Mouse (Mus musculus) Patski (cell line): Measurements from ENCODE around the gene Agbl4. TPM values are rescaled to one million over a fixed set of nuclear protein-coding genes. Genes with fewer than 3 reads are reported as not detected.

Source experiments
- ATAC-seq: fragments of 100-300 bp; one replicate; pipeline ENCODE4 v1.8.0; 2021
- CTCF ChIA-PET: fragments of 350-600 bp; sonication (Branson Sonifier 250); formaldehyde crosslinking; loops from one replicate; lab custom pipeline; 2022; ENCODE audit warnings: inconsistent platforms; lab: Charles Lee
- POLR2A ChIA-PET: fragments of 350-600 bp; sonication (Branson Sonifier 250); formaldehyde crosslinking; loops from one replicate; lab custom pipeline; 2022; ENCODE audit warnings: antibody characterized with exemption, inconsistent platforms; lab: Charles Lee
- DNase-seq: peaks from one replicate; pipeline ENCODE4 v3.0.0-alpha.2; 2011; ENCODE audit warnings: low read depth, low spot score
- H3K27me3 ChIP-seq: fragments of 371-371 bp; one replicate; pipeline ENCODE4 v1.5.1; 2021
- CTCF ChIP-seq: fragments of 100-300 bp; IDR thresholded peaks from one replicate; pipeline ENCODE4 v1.5.1; 2021
- in situ Hi-C: fragments of 300-500 bp; cut with MboI; formaldehyde crosslinking; loops from 3 replicates; pipeline ENCODE4 v1.11.1; 2018; ENCODE audit warnings: low pct_unique_long_range_greater_than_20kb, mixed read lengths
- polyA plus RNA-seq: library from polyadenylated mRNA; unstranded; gene quantifications from one replicate; pipeline ENCODE4 v1.2.3, GENCODE M21; 2021

Agbl4 gene
- polyA plus RNA-seq, 1 experiment from 2014 or later, result 0.27 TPM

GRCm38 (mm10) chr4:111513921-111514320 lies 1116.5 kb downstream of the Agbl4 start:
- POLR2A ChIA-PET, result no interaction called here

GRCm38 (mm10) chr4:111516136-111516535 lies 1118.7 kb downstream of the Agbl4 start:
- ChIA-PET CTCF (interaction anchor here (1.0 kb wide), 1 partner anchor 19 kb away, joined by 4 read pairs; no protein-coding TSS in a partner anchor), POLR2A (no interaction called here)
- no peak for ATAC-seq
- DNase-seq, result no peak
- no peaks in the 10 kb centered on the region for H3K27me3 ChIP-seq
- TF ChIP-seq CTCF, result no peak
- in situ Hi-C loops, result no loop called here

More at GRCm38 (mm10) chr4:111513921-111514320, 1116.5 kb downstream of the Agbl4 start:
- no peak for TF ChIP-seq CTCF
- H3K27me3 ChIP-seq, result no peaks in the 10 kb centered on the region
- DNase-seq (no peak), ATAC-seq (no peak)
- in situ Hi-C loops, result no loop called here
- CTCF ChIA-PET, result no interaction called here

DNA sequence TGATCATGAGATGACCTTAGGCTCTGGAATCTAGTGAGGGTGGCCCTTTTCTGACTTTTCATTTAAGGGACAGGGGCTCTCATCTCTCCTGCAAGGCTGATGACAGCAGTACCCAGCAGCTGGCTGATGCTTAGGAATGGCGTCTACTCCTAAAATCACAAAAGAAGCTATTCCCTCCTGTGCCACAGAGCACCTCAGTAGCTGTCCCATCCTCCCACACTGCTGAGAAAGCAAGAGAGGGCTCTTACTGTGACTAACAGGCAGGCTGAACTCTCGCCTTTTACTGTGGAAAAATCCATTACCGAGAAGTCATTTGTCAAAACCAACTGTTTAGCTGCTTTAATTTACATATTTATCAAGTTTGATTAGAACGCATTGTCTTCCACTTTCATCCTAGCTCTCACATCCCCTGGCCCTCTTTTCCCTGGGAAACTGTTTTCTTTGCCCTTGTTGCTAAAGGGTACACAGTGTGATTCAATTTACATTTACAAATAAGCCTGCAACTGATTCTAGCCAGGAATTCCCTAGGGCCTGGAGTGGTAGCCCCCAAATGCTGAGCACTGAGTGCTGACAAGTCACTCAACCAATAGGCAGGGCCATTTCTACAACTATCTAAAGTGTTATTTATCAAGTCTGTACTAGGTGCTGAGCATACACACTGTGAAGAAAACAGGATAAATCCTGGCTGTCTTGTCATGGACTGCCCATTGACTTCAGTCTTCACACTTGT lies 1119.8 kb downstream of the Agbl4 start:
- ATAC-seq (no peak), DNase-seq (no peak)
- in situ Hi-C loops, result no loop called here
- H3K27me3 ChIP-seq, result no peaks in the 10 kb centered on the region
- ChIA-PET CTCF (interaction anchor here (1.0 kb wide), 1 partner anchor 21 kb away, joined by 4 read pairs; no protein-coding TSS in a partner anchor), POLR2A (no interaction called here)
- TF ChIP-seq CTCF, result no peak

DNA sequence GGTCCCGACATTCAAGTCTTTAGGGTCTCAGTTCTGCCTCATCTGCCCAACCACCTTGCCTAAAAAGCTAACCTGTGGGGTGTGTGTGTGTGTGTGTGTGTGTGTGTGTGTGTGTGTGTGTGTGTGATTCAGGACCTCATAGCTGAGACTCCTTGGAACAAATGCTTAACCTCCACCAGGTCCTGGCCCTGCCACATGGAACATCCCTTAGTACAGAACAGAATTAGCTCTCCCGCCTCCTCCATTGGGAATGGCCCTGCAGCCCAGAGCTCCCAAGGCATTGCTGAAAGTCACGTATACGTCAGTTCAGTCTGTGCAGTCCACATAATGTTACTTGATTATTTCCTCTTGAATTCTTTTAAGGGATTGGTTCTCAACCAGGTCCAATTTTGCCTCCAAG lies 1120.7 kb downstream of the Agbl4 start:
- in situ Hi-C loops, result no loop called here
- POLR2A ChIA-PET, result no interaction called here

GRCm38 (mm10) chr4:111519267-111519666 lies 1121.8 kb downstream of the Agbl4 start:
- TF ChIP-seq CTCF, result no peak
- no peak for ATAC-seq

More for the DNA sequence above, 1120.7 kb downstream of the Agbl4 start:
- H3K27me3 ChIP-seq, result no peaks in the 10 kb centered on the region
- no peak for TF ChIP-seq CTCF
- DNase-seq, result no peak
- no peak for ATAC-seq
- CTCF ChIA-PET, result no interaction called here

DNA sequence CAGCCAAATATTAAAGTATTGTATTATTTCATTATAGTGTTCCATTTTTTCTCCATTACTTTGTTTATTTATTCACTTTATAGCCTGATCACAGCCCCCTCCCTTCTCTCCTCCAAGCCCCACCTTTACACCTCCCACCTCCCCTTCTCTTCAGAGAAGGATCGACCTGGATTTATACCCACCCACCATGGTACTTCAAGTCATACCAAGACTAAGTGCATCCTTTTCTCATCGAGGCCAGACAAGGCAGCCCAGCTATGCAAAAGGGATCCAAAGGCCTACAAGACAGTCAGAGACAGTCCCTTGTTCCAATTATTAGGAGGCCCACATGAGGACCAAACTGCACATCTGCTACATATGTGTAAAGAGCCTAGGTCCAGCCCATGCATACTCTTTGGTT lies 1122.5 kb downstream of the Agbl4 start:
- in situ Hi-C loops, result no loop called here
- TF ChIP-seq CTCF, result no peak
- H3K27me3 ChIP-seq, result no peaks in the 10 kb centered on the region
- DNase-seq (no peak), ATAC-seq (no peak)
- ChIA-PET POLR2A (no interaction called here), CTCF (no interaction called here)

More at GRCm38 (mm10) chr4:111519267-111519666, 1121.8 kb downstream of the Agbl4 start:
- DNase-seq, result no peak
- ChIA-PET POLR2A (no interaction called here), CTCF (no interaction called here)
- in situ Hi-C loops, result no loop called here
- H3K27me3 ChIP-seq, result no peaks in the 10 kb centered on the region

DNA sequence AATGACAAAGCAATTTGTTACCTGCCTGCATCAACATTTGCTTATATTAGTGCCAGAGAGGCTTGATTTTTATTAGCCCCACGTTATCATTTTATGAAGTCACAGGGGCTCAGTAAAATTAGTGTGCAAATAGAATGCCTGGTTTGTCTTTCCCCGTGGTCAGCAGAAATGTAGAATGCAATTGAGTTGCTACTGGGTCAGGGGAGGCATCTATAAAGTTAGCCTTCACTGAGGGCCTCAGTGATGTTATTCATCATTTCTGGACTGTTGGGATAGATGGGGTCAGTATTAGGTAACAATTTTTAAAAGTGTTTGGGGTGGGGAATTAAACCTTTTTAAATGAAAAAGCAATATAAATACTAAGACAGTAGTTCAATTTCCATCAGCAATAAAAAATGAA lies 1125.5 kb downstream of the Agbl4 start:
- ATAC-seq, result no peak
- POLR2A ChIA-PET, result no interaction called here
- in situ Hi-C loops, result no loop called here
- no peak for TF ChIP-seq CTCF
- CTCF ChIA-PET, result no interaction called here
- DNase-seq, result no peak
- no peaks in the 10 kb centered on the region for H3K27me3 ChIP-seq

GRCm38 (mm10) chr4:111528961-111529360 lies 1131.5 kb downstream of the Agbl4 start:
- POLR2A ChIA-PET, result no interaction called here
- ATAC-seq (no peak), DNase-seq (no peak)

DNA sequence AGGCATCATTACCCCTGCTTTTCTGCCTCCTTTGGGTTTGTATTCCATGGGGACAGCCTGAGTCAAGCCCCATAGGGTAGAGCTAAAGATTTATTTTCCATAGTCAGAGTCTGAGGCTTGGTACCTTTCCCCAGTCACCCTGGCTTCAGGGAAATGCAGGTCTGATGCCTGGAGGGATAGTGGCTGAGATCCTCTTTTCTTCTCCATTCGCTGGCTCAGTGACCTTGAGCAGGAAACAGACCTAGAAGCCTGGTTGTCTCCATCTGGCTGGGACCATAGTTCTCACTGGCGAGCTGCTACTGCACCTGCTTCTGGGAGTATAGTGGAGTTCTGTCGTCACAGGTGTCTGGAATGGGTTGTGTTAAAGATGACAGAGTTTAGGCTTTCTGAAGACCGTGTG lies 1132.5 kb downstream of the Agbl4 start:
- TF ChIP-seq CTCF, result no peak
- no peak for ATAC-seq
- no peaks in the 10 kb centered on the region for H3K27me3 ChIP-seq
- DNase-seq, result no peak
- ChIA-PET POLR2A (no interaction called here), CTCF (no interaction called here)
- in situ Hi-C loops, result no loop called here

More at GRCm38 (mm10) chr4:111528961-111529360, 1131.5 kb downstream of the Agbl4 start:
- no peaks in the 10 kb centered on the region for H3K27me3 ChIP-seq
- CTCF ChIA-PET, result interaction anchor here (0.8 kb wide), 1 partner anchor 29 kb away, joined by 3 read pairs; no protein-coding TSS in a partner anchor
- in situ Hi-C loops, result no loop called here
- no peak for TF ChIP-seq CTCF

GRCm38 (mm10) chr4:111530537-111530936 lies 1133.1 kb downstream of the Agbl4 start:
- no peak for ATAC-seq
- in situ Hi-C loops, result no loop called here
- POLR2A ChIA-PET, result no interaction called here
- CTCF ChIA-PET, result no interaction called here
- TF ChIP-seq CTCF, result no peak
- no peak for DNase-seq
- H3K27me3 ChIP-seq, result no peaks in the 10 kb centered on the region

DNA sequence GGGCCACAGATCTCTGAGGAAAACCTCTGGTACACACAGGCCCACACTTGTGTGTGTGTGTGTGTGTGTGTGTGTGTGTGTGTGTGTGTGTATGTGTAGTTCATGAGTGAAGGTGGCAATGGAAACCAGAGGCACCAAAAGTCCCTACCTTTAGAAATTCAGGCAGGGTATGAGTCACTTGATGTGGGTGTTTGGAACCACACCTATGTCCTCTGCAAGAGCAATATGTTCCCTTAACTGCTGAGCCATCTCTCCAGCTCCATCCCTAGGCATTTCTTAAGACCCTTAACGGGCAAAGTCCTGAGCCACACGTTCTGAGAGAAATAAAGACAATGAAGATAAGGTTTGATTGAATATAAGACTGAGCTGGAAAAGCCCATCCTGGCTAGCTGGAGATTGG lies 1147.2 kb downstream of the Agbl4 start:
- ATAC-seq (no peak), DNase-seq (no peak)
- CTCF ChIA-PET, result no interaction called here
- POLR2A ChIA-PET, result no interaction called here
- in situ Hi-C loops, result no loop called here
- no peaks in the 10 kb centered on the region for H3K27me3 ChIP-seq
- no peak for TF ChIP-seq CTCF
